Mouse (Mus musculus): ENCODE results near the gene Gm9789.
"Not testable (repeated sequence)": the region's sequence is repeated elsewhere in the genome, so short reads cannot be mapped to it uniquely, and the experiment has no call there.

Gm9789 gene

DNA sequence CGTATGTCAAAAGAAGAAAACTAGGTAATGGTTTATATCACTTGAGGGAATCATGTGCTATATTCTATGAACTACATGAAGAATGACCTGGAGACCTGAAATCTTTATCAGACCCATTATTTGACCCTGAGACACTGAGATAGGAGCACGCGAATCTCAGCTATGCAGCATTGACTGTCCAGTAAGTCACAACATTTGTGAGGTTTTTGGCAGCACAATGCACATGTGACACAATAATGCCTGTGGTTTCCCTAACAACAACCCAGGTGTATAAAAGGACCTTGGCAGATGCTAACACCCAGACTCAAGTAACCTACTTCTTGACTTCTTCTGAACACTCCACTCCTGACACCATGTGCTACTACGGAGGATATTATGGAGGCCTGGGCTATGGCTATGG lies at the start of gene Gm9789:
TSS of gene Gm9789 (plus strand) at position 301 of the 400 bp plus-strand sequence.
- DNase-seq (ENCODE audit: low read depth, low spot score), result no peak

DNA sequence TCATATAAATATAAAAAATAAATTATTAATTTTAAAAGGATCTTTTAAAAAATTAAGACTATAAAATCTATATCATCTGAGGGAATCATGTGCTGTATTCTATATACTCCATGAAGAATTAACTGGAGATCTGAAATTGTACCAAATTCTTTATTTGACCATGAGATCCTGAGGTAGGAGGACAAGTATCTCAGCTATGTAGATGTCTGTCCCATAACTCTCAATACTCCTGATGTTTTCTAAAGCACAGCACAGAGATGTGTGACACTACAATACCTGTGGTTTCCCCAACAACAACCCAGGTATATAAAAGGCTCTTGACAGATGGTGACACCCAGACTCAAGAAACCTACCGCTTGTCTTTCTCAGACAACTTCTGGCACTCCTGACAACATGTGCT lies 17.2 kb upstream of the Gm9789 start, which contains the start of gene Gm6358:
TSS of gene Gm6358 (plus strand) at position 301 of the 400 bp plus-strand sequence.
- no peak for DNase-seq (ENCODE audit: low read depth, low spot score)

DNA sequence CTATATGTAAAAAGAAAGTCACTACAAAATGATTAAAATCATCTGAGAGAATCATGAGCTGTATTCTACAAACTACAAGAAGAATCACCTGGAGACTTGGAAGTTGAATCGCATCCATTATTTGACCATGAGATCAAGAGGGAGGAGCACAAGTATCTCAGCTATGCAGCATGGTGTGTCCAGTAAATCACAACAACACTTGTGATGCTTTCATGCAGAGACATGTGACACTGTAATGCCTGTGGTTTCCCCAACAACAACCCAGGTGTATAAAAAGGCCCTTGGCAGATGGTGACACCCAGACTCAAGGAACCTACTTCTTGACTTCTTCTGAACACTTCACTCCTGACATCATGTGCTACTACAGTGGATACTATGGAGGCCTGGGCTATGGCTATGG lies 7.0 kb upstream of the Gm9789 start, which contains the start of gene Gm10061:
TSS of gene Gm10061 (plus strand) at position 301 of the 400 bp plus-strand sequence.
- no peak for DNase-seq (ENCODE audit: low read depth, low spot score)

DNA sequence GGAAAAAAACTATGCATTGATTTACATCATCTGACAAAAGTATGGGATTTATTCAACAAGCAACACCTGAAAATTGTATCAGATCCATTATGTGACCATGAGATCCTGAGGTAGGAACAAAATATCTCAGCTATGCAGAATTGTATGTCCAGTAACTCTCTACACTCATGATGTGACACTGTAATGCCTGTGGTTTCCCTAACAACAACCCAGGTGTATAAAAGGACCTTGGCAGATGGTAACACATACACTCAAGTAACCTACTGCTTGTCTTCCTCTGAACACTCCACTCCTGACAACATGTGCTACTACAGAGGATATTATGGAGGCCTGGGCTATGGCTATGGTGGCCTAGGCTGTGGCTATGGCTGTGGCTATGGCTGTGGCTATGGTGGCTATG lies 11.4 kb downstream of the Gm9789 start, which contains the start of gene Gm7735:
TSS of gene Gm7735 (plus strand) at position 301 of the 400 bp plus-strand sequence.
- not testable (repeated sequence) for DNase-seq (ENCODE audit: low read depth, low spot score)

DNA sequence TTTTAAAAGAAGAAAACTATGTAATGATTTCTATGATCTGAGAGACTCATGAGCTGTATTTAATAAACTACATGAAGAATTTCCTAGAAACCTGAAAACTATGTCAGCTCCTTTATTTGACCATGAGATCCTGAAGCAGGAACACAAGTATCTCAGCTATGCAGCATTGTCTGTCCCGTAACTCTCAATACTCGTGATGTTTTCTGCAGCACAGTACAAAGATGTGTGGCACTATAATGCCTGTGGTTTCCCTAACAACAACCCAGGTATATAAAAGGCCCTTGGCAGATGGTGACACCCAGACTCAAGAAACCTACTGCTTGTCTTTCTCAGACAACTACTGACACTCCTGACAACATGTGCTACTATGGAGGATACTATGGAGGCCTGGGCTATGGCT lies 16.7 kb downstream of the Gm9789 start, which contains the start of gene 1110057P08Rik:
TSS of gene 1110057P08Rik (plus strand) at position 301 of the 400 bp plus-strand sequence.
- DNase-seq (ENCODE audit: low read depth, low spot score), result no peak

DNA sequence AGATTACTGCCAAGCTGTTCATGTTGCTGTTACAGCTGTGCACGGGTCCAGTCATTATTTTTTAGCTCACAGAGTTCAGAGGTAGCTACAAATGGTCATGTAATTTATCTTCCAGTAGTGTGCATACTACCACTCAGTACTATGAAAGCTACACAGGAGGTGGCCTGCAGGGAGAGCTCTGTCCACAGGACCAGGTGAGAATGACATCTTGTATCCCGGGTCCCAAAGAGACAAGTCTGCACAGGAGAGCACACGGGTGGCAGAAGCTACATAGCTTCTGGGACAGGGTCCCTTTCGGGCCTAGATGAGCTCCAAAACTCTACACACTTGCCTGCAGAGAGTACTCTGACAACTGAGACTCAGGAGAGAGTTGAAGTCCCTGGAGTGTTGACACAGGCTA lies 30.9 kb downstream of the Gm9789 start:
- DNase-seq (ENCODE audit: low read depth, low spot score), result peak; percentile 50

DNA sequence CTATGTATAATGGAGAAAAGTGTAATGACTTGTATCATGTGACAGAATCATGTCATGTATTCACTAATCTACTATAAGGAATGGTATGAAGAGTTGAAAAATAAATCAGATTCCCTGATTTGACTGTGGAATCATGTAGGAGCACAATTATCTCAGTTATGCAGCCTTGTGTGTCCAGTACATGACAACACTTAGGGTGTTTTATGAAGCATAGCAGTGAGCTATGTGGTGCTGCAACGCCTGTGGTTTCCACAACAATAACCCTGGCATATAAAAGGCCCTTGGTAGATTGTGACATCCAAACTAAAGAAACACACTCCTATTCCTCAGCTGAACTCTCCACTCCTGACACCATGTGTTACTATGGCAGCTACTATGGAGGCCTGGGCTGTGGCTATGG lies 47.8 kb downstream of the Gm9789 start, which contains the start of gene Krtap20-2:
TSS of gene Krtap20-2 (plus strand) at position 301 of the 400 bp plus-strand sequence.
- DNase-seq (ENCODE audit: low read depth, low spot score), result no peak

Measured in R1 (cell line).